Mouse (Mus musculus): Measurements from ENCODE around the gene Rfx2.

Rfx2 gene

GRCm38 (mm10) chr17:56830411-56831110 lies at the start of gene Rfx2:
TSS of gene Rfx2 (minus strand) at chr17:56831013.
- DNase-seq: no peak

GRCm38 (mm10) chr17:56877426-56877825 lies 46.6 kb upstream of the Rfx2 start:
- no peak for DNase-seq

GRCm38 (mm10) chr17:56876981-56877380 lies 46.2 kb upstream of the Rfx2 start:
- no peak for DNase-seq

GRCm38 (mm10) chr17:56876465-56876864 lies 45.7 kb upstream of the Rfx2 start:
- DNase-seq: no peak

- DNase-seq: no peak
Observed at GRCm38 (mm10) chr17:56874936-56875651, 44.3 kb upstream of the Rfx2 start, which contains the start of gene 1700061G19Rik. TSS of gene 1700061G19Rik (plus strand) at chr17:56875477.

GRCm38 (mm10) chr17:56874237-56874636 lies 43.4 kb upstream of the Rfx2 start, which contains the start of gene Acsbg2:
TSS of gene Acsbg2 (minus strand) at chr17:56874447.
- no peak for DNase-seq

GRCm38 (mm10) chr17:56872512-56872911 lies 41.7 kb upstream of the Rfx2 start:
- no peak for DNase-seq

GRCm38 (mm10) chr17:56871767-56872166 lies 41.0 kb upstream of the Rfx2 start:
- no peak for DNase-seq

GRCm38 (mm10) chr17:56870287-56870953 lies 39.6 kb upstream of the Rfx2 start:
- no peak for DNase-seq

- DNase-seq: no peak
Observed at GRCm38 (mm10) chr17:56869481-56869977, 38.7 kb upstream of the Rfx2 start.

GRCm38 (mm10) chr17:56866071-56866470 lies 35.3 kb upstream of the Rfx2 start:
- no peak for DNase-seq

GRCm38 (mm10) chr17:56861197-56861596 lies 30.4 kb upstream of the Rfx2 start:
- DNase-seq: no peak

- no peak for DNase-seq
Observed at GRCm38 (mm10) chr17:56858922-56859321, 28.1 kb upstream of the Rfx2 start.

- DNase-seq: peak; percentile 20
Observed at GRCm38 (mm10) chr17:56858216-56858615, 27.4 kb upstream of the Rfx2 start.

GRCm38 (mm10) chr17:56855421-56855820 lies 24.6 kb upstream of the Rfx2 start:
- DNase-seq: no peak

- DNase-seq: no peak
Observed at GRCm38 (mm10) chr17:56851167-56851566, 20.4 kb upstream of the Rfx2 start.

- no peak for DNase-seq
Observed at GRCm38 (mm10) chr17:56849710-56850109, 18.9 kb upstream of the Rfx2 start.

GRCm38 (mm10) chr17:56848785-56849184 lies 18.0 kb upstream of the Rfx2 start:
- DNase-seq: no peak

- no peak for DNase-seq
Observed at GRCm38 (mm10) chr17:56843678-56844077, 12.9 kb upstream of the Rfx2 start.

GRCm38 (mm10) chr17:56842173-56842572 lies 11.4 kb upstream of the Rfx2 start:
- no peak for DNase-seq

GRCm38 (mm10) chr17:56840524-56840923 lies 9.7 kb upstream of the Rfx2 start:
- DNase-seq: no peak

- DNase-seq: no peak
Observed at GRCm38 (mm10) chr17:56836336-56836735, 5.5 kb upstream of the Rfx2 start.

GRCm38 (mm10) chr17:56833381-56833780 lies 2.6 kb upstream of the Rfx2 start:
- no peak for DNase-seq

GRCm38 (mm10) chr17:56832918-56833317 lies 2.1 kb upstream of the Rfx2 start:
- DNase-seq: no peak
